Mouse (Mus musculus): ENCODE measurements around the gene 1700013G24Rik. TPM values are rescaled to one million over a fixed set of nuclear protein-coding genes. Genes with fewer than 3 reads are reported as not detected.

Gene 1700013G24Rik
- polyA plus RNA-seq, 2 experiments, result not detected

- no peaks in the 10 kb centered on the region for H3K36me3 ChIP-seq (replicated peaks; ENCODE audit: control insufficient read depth, insufficient read depth, low read depth)
- H3K4me1 ChIP-seq (replicated peaks; ENCODE audit: control insufficient read depth in 2 of 2, insufficient read depth in 2 of 2, low read length in 1 of 2), result peaks cover 0 to 15% of the 10 kb centered on the region in 2 experiments; a peak in 2 of 4 replicates
- H3K9me3 ChIP-seq (ENCODE audit: control insufficient read depth, low read length), result no peaks in the 10 kb centered on the region
- ATAC-seq (ENCODE audit: insufficient read depth), result no peak
- no peak overlapping the region for H3K9ac ChIP-seq (replicated peaks)
- no peak for DNase-seq (ENCODE audit: low read depth in 3 of 3, low spot score in 3 of 3)
- H3K27me3 ChIP-seq (ENCODE audit: control insufficient read depth, insufficient read depth, low read length), result no peaks in the 10 kb centered on the region
- no peak overlapping the region for H3K4me2 ChIP-seq (ENCODE audit: low read depth)
- no peak for TF ChIP-seq CTCF (IDR thresholded peaks at IDR 0.05; ENCODE audit: low read depth)
- no peak for TF ChIP-seq EP300 (IDR thresholded peaks at IDR 0.05; ENCODE audit: low read depth)
- H3K4me3 ChIP-seq (ENCODE audit: insufficient read depth in 1 of 2, low read depth in 2 of 2, low read length in 2 of 2), result no peak overlapping the region
- WGBS (ENCODE audit: insufficient replicate concordance), result 44% methylated on average over 13 of the region's 13 CpGs
- no peak overlapping the region for H3K27ac ChIP-seq
These were observed 22.4 kb downstream of the 1700013G24Rik start for GRCm38 (mm10) chr4:137475271-137476050.

DNA sequence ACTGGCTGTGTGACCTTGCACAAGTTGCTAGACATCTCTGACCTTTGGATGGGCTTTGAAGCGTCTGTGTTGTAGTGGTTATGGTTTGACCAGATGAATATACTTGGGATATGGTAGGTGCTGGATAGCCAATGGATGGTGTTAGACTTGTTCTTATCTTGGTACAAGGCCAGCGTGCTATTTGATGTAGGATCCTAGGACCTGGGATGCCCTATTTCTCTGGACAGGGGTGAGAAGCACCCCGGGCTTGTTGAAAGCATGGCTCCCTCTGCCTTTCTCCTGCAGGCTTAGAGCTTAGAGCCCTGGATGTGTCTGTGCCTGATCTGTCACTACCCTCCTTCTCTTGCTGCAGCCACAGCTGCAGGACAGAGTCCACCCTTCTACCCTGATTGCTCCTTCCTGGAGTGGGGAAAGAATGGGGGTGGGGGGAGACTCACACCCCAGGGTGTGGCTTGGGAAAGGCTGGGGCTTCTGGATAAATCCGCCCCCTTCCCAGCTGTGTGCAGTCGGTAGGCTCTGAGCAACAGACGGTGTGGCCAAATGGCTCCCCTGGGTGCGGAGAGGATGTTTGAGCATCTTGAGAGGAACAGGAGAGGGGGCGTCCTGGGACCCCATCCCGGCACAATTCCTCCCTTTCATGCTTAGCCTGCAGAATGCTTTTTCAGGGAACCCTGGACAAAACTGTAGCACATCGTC is 23.1 kb downstream of the 1700013G24Rik start:
- Histone ChIP-seq H3K9me3 (ENCODE audit: control insufficient read depth, low read length) (no peaks in the 10 kb centered on the region), H3K4me1 (replicated peaks; ENCODE audit: control insufficient read depth in 2 of 2, insufficient read depth in 2 of 2, low read length in 1 of 2) (peaks cover 0 to 17% of the 10 kb centered on the region in 2 experiments; a peak in 2 of 4 replicates), H3K4me3 (ENCODE audit: insufficient read depth in 1 of 2, low read depth in 2 of 2, low read length in 2 of 2) (no peak overlapping the region), H3K27me3 (ENCODE audit: control insufficient read depth, insufficient read depth, low read length) (no peaks in the 10 kb centered on the region), H3K9ac (replicated peaks) (no peak overlapping the region), H3K4me2 (ENCODE audit: low read depth) (no peak overlapping the region), H3K36me3 (replicated peaks; ENCODE audit: control insufficient read depth, insufficient read depth, low read depth) (no peaks in the 10 kb centered on the region), H3K27ac (no peak overlapping the region)
- no peak for TF ChIP-seq EP300 (IDR thresholded peaks at IDR 0.05; ENCODE audit: low read depth)
- no peak for TF ChIP-seq CTCF (IDR thresholded peaks at IDR 0.05; ENCODE audit: low read depth)
- WGBS (ENCODE audit: insufficient replicate concordance), result 41% methylated on average over 10 of the region's 10 CpGs
- DNase-seq (ENCODE audit: low read depth in 3 of 3, low spot score in 3 of 3) (no peak), ATAC-seq (ENCODE audit: insufficient read depth) (no peak)

DNA sequence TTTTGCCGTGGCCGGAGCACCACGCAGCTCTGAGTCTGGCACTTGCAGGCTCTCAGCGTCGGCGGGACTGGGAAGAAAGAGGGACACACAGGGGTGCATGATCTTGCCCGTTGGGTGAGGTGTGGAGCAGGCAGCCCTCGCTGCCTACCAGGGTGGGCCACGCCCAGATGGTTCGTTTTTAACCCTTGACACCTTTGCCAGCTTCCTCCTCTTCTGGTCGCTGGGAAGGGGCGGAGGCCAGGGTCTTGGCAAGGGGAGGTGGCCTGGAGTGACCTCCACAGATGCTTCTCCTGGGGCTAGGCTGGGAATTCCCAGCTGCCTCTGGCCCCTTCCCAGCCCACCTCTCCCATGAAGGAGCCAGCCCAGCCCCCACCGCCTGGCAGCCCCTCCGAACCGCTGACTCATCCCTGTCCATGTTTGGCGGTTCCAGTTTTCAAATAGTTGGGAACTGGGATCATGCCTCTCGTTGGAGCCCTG is 23.7 kb downstream of the 1700013G24Rik start:
- TF ChIP-seq EP300 (IDR thresholded peaks at IDR 0.05; ENCODE audit: low read depth) (no peak), CTCF (IDR thresholded peaks at IDR 0.05; ENCODE audit: low read depth) (no peak)
- Histone ChIP-seq H3K27me3 (ENCODE audit: control insufficient read depth, insufficient read depth, low read length) (no peaks in the 10 kb centered on the region), H3K9ac (replicated peaks) (no peak overlapping the region), H3K9me3 (ENCODE audit: control insufficient read depth, low read length) (no peaks in the 10 kb centered on the region), H3K36me3 (replicated peaks; ENCODE audit: control insufficient read depth, insufficient read depth, low read depth) (no peaks in the 10 kb centered on the region), H3K4me3 (ENCODE audit: insufficient read depth in 1 of 2, low read depth in 2 of 2, low read length in 2 of 2) (no peak overlapping the region), H3K4me1 (replicated peaks; ENCODE audit: control insufficient read depth in 2 of 2, insufficient read depth in 2 of 2, low read length in 1 of 2) (peaks cover 0 to 18% of the 10 kb centered on the region in 2 experiments; a peak in 2 of 4 replicates), H3K4me2 (ENCODE audit: low read depth) (no peak overlapping the region), H3K27ac (no peak overlapping the region)
- no peak for ATAC-seq (ENCODE audit: insufficient read depth)
- DNase-seq (ENCODE audit: low read depth in 3 of 3, low spot score in 3 of 3), result no peak
- WGBS (ENCODE audit: insufficient replicate concordance), result 41% methylated on average over 17 of the region's 17 CpGs

DNA sequence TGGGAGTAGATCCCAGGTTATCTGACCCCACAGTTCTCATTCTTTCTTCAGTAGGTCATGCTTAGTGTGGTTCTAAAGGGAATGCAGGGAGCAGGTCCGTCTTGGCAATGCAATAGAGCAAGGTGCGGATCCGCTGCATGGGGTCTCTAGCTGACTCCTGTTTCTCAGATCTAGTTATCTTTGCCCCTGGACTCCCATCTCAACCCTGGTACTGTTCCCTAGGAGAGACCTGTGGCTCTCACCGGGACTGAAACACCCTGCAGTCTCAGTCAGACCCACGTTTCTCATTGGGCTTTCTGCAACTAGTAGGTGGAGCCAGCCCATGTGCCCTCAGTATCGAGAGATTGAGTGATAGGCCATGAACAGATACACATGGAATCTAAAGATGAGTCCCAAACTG is 24.5 kb downstream of the 1700013G24Rik start:
- TF ChIP-seq CTCF (IDR thresholded peaks at IDR 0.05; ENCODE audit: low read depth) (no peak), EP300 (IDR thresholded peaks at IDR 0.05; ENCODE audit: low read depth) (no peak)
- Histone ChIP-seq H3K27me3 (ENCODE audit: control insufficient read depth, insufficient read depth, low read length) (no peaks in the 10 kb centered on the region), H3K9me3 (ENCODE audit: control insufficient read depth, low read length) (no peaks in the 10 kb centered on the region), H3K4me3 (ENCODE audit: insufficient read depth in 1 of 2, low read depth in 2 of 2, low read length in 2 of 2) (no peak overlapping the region), H3K4me2 (ENCODE audit: low read depth) (no peak overlapping the region), H3K9ac (replicated peaks) (no peak overlapping the region), H3K27ac (no peak overlapping the region), H3K4me1 (replicated peaks; ENCODE audit: control insufficient read depth in 2 of 2, insufficient read depth in 2 of 2, low read length in 1 of 2) (peaks cover 0 to 18% of the 10 kb centered on the region in 2 experiments; a peak in 2 of 4 replicates), H3K36me3 (replicated peaks; ENCODE audit: control insufficient read depth, insufficient read depth, low read depth) (no peaks in the 10 kb centered on the region)
- ATAC-seq (ENCODE audit: insufficient read depth) (no peak), DNase-seq (ENCODE audit: low read depth in 3 of 3, low spot score in 3 of 3) (no peak)
- 46% methylated on average over 6 of the region's 6 CpGs for WGBS (ENCODE audit: insufficient replicate concordance)

DNA sequence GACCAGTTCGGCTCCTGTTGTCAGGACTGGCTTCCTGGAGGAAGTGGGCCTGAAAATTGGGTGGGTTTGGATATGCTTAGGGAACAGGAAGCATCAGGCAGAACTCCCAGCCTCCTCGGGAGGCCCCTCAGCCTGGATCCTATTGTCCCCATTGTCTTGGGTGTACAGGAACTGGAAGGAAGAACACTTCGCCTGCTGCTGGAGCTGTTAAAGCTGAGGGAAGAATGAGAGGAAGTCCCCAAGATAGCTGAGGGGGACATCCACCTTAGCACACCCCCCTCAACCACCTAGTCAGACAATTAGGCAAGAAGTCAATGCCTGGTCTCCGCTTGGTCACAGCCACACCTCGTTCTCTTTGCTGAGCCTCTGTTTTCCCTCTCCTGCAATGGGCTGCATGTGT is 25.2 kb downstream of the 1700013G24Rik start:
- Histone ChIP-seq H3K4me1 (replicated peaks; ENCODE audit: control insufficient read depth in 2 of 2, insufficient read depth in 2 of 2, low read length in 1 of 2) (peaks cover 0 to 18% of the 10 kb centered on the region in 2 experiments; a peak in 2 of 4 replicates), H3K4me2 (ENCODE audit: low read depth) (no peak overlapping the region), H3K9ac (replicated peaks) (no peak overlapping the region), H3K27ac (no peak overlapping the region), H3K4me3 (ENCODE audit: insufficient read depth in 1 of 2, low read depth in 2 of 2, low read length in 2 of 2) (no peak overlapping the region), H3K36me3 (replicated peaks; ENCODE audit: control insufficient read depth, insufficient read depth, low read depth) (no peaks in the 10 kb centered on the region), H3K27me3 (ENCODE audit: control insufficient read depth, insufficient read depth, low read length) (no peaks in the 10 kb centered on the region), H3K9me3 (ENCODE audit: control insufficient read depth, low read length) (no peaks in the 10 kb centered on the region)
- WGBS (ENCODE audit: insufficient replicate concordance), result 41% methylated on average over 5 of the region's 5 CpGs
- ATAC-seq (ENCODE audit: insufficient read depth) (no peak), DNase-seq (ENCODE audit: low read depth in 3 of 3, low spot score in 3 of 3) (no peak)
- no peak for TF ChIP-seq CTCF (IDR thresholded peaks at IDR 0.05; ENCODE audit: low read depth)
- no peak for TF ChIP-seq EP300 (IDR thresholded peaks at IDR 0.05; ENCODE audit: low read depth)
